Mouse (Mus musculus) megakaryocyte, adult 5-6 weeks (primary cell): ENCODE data around the gene Olfr1410. TPM values are rescaled to one million over a fixed set of nuclear protein-coding genes. Genes with fewer than 3 reads are reported as not detected.

Source experiments
- ATAC-seq: 2 replicates; pipeline ENCODE4 v1.8.0; 2016; ENCODE audit warnings: mild to moderate bottlenecking, inconsistent platforms; ENCODE audit not compliant: poor library complexity, severe bottlenecking
- total RNA-seq, 2 experiments: library from RNA; stranded (forward) in 1 of 2; stranded (reverse) in 1 of 2; fragments of 153-499, 151-499 nt in 1 of 2; fragments of 221-1000, 200-1000 nt in 1 of 2; gene quantifications; 2 replicates each; pipeline versions ENCODE4 v1.2.3 to v1.2.4; 2015 to 2017

Gene Olfr1410
- not detected in 2 replicates for total RNA-seq (2015)
- total RNA-seq (2017), result not detected in 2 replicates

GRCm38 (mm10) chr1:92605482-92605881 lies at the start of gene Olfr1410:
Olfr1410 (plus strand) TSS chr1:92605782.
- ATAC-seq, result no peak

GRCm38 (mm10) chr1:92571022-92571421 lies 34.6 kb upstream of the Olfr1410 start, which contains the start of gene Olfr1413:
Olfr1413 (plus strand) TSS chr1:92571322.
- no peak for ATAC-seq

GRCm38 (mm10) chr1:92585479-92585878 lies 20.1 kb upstream of the Olfr1410 start, which contains the start of gene Olfr1412:
Olfr1412 (plus strand) TSS chr1:92585779.
- ATAC-seq, result no peak

GRCm38 (mm10) chr1:92594111-92594510 lies 11.5 kb upstream of the Olfr1410 start, which contains the start of gene Olfr1411:
Olfr1411 (plus strand) TSS chr1:92594411.
- no peak for ATAC-seq

GRCm38 (mm10) chr1:92596019-92596418 lies 9.6 kb upstream of the Olfr1410 start:
- ATAC-seq, result no peak

GRCm38 (mm10) chr1:92607711-92608110 lies 2.1 kb downstream of the Olfr1410 start:
- ATAC-seq, result no peak

GRCm38 (mm10) chr1:92611008-92611407 lies 5.4 kb downstream of the Olfr1410 start:
- peak; percentile 71 for ATAC-seq

GRCm38 (mm10) chr1:92613175-92613574 lies 7.6 kb downstream of the Olfr1410 start:
- ATAC-seq, result no peak

GRCm38 (mm10) chr1:92614516-92614915 lies 8.9 kb downstream of the Olfr1410 start:
- ATAC-seq, result no peak

GRCm38 (mm10) chr1:92616046-92616445 lies 10.5 kb downstream of the Olfr1410 start:
- no peak for ATAC-seq

- ATAC-seq, result no peak
Measured at GRCm38 (mm10) chr1:92617488-92617887, 11.9 kb downstream of the Olfr1410 start, which contains the start of gene Olfr12. Olfr12 (plus strand) TSS chr1:92617788.

- no peak for ATAC-seq
Measured at GRCm38 (mm10) chr1:92618360-92618759, 12.8 kb downstream of the Olfr1410 start.

GRCm38 (mm10) chr1:92628227-92628626 lies 22.6 kb downstream of the Olfr1410 start:
- ATAC-seq, result no peak

- no peak for ATAC-seq
Measured at GRCm38 (mm10) chr1:92632196-92632595, 26.6 kb downstream of the Olfr1410 start.

- ATAC-seq, result no peak
Measured at GRCm38 (mm10) chr1:92632948-92633347, 27.4 kb downstream of the Olfr1410 start.

- ATAC-seq, result no peak
Measured at GRCm38 (mm10) chr1:92633726-92634125, 28.1 kb downstream of the Olfr1410 start.

GRCm38 (mm10) chr1:92634569-92634968 lies 29.0 kb downstream of the Olfr1410 start:
- no peak for ATAC-seq

GRCm38 (mm10) chr1:92634976-92635599 lies 29.5 kb downstream of the Olfr1410 start:
- no peak for ATAC-seq

GRCm38 (mm10) chr1:92636015-92636414 lies 30.4 kb downstream of the Olfr1410 start:
- no peak for ATAC-seq

GRCm38 (mm10) chr1:92636676-92637075 lies 31.1 kb downstream of the Olfr1410 start:
- ATAC-seq, result no peak

GRCm38 (mm10) chr1:92637501-92638172 lies 32.1 kb downstream of the Olfr1410 start:
- no peak for ATAC-seq

GRCm38 (mm10) chr1:92638181-92638580 lies 32.6 kb downstream of the Olfr1410 start:
- no peak for ATAC-seq
